Mouse (Mus musculus) lung, adult 2 months (tissue): ENCODE results near the gene Ckmt2.

Experiments
- CTCF ChIP-seq: fragments of 200-500 bp; IDR thresholded peaks from 2 replicates; pipeline ENCODE4 v1.5.1; 2011; ENCODE audit warnings: mild to moderate bottlenecking, low read length, control low read depth; ENCODE audit not compliant: insufficient read depth
- POLR2A ChIP-seq: fragments of 200-500 bp; IDR thresholded peaks from 2 replicates; pipeline ENCODE4 v1.6.1; 2011; ENCODE audit warnings: low read depth, mild to moderate bottlenecking, control low read depth, low read length, borderline replicate concordance; ENCODE audit errors: extremely low read depth

DNA sequence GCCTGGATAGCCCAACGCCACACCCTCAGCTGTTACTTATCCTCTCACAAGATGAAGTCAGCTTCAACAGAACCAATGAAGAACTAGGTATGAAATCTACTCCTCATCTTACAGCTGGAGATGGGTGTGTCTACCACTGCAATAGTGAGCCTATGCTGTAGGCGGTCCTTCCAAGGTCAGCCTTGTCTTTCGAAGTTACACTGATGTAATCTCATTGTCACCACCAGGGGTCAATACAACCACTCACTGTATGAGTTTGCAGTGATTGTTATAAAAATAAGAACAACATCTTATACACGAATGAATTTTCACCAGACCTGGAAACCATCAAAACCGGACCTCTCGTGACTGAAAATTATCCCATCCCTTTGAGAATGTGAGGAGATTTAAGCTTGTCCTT is 16.4 kb upstream of the Ckmt2 start:
- TF ChIP-seq POLR2A: no peak
- no peak for TF ChIP-seq CTCF
